Mouse (Mus musculus) cerebellum, postnatal 10 days (tissue): ENCODE results near the gene Rhog.

Source experiments
- DNase-seq, 2 experiments: peaks; one replicate each; pipeline ENCODE4 v3.0.0; 2021; ENCODE audit warnings: mixed read lengths in 2 of 2

The Rhog gene

DNA sequence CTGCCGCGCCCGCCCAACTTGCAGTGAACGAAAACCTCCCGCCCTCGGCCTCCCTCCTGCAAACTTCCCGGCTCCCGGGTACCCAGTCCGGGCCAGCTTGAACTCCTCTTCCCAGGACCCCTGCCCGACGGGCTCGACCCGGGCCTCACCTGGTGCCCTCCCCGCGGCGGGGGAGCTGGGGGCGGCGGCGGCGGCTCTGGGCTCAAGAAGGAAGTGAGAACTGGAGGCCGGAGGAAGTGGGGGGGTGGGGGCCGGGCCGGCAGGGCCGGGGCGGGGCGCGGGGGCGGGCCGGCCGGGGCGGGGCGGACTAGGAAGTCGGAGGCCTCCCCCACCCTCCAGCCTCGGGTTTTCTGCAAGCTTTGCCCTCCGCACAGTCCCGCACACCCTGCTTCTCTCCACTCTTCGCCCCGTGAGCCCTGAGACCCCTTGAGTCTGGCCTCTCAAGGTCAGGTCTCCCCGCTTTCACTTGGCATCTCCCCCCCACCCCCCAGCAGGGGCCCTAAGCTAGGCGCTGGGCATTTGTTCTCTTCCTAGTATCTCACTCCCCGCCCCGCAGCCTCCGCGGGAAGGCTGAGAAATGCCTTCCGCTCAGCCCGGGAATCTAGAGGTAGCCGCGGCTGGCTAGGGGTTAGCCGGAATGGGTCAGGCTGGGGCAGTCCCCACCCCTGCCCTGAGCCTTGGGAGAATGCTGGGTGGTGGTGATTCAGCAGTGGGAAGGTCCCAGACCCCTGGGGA, 5.8 kb downstream of the Rhog start:
- DNase-seq: peak; percentile 77 to 84

DNA sequence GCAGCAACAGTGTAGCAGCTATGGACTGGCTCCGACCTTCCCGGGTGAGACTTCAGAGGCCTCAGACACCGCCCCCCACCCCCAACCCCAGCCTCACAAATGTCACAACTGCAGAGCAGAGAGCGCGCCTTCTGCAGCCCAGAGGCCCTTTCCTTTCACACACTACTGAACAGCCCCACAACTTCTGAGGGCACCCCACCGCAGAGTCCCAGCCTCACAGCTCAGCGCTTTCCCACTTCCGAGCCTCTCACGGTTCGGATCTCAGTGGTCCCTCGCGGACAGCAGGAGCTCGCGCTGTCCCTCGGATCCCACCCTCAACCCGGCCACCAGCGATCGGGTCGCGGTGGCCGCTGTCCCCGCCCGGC, 6.3 kb downstream of the Rhog start:
- DNase-seq: peak; percentile 55 to 56

DNA sequence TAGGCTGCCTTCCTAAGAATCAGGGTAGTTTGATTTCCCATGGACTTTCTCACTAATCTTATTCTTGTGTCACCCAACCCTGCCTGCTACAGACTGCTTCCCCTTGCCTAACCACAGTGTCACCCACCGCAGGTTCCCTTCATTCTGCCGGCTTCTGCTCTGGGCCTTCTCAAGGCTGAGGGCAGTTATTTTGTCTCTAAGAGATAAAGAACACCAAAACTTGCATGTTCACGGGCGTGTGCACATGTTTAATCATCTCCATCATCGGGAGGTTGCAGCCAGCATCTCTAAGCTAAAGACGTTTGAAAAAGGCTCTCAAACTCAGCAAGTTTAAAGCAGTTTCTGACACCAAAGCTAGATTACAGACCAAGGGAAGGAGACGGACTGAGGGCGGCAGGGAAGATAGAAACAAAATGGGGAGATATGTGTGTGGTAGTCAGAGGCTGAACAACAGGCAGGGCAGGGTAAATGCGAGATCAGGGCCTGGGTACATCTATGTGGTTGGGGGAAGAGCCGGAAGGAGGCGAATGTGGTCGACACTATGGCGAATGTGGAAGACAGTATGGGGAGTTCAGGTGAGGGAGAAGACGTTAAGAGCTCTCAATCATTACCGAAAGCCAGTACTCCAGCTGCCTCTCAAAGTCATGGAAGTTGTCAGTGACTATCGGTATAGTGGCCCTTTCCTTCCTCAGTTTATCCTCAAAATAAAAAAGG, 7.0 kb downstream of the Rhog start:
- no peak for DNase-seq

DNA sequence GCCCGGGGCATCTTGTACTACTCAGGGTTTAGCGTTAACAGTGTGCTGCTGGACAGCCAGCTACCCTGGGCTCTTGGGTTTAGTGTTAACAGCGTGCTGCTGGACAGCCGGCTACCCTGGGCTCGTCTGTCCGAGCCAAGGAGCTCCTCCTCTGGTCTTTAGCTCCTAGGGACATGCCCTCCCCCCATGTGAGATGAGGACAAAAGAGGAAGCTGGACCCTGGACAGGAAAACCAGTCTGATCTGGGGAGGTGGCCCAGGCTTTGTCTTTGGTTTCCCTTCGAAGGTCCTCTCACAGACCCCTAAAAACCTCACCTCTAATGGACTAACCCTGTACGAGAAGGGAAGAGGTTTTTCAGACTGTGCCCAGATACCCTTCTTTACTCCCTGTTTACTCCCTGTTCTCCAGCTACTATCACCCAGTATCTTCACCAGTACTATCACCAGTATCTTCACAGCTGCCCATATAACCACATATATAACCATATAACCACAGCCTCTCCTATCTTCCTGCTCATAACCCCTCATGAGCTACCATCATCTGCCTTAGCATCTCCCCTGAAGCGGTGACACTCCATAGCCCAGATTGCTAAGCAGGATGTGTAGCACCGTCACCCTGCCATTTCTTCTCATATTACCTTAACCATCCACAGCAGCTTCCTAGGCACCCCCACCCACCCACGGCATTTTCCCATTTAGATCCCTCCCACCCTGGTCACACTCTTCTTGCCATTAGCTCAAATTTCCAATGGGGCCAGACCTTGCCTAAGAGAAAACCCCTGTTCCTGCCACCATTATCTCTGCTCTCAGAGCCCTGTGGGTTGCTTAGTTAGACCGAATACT, 8.7 kb downstream of the Rhog start:
- no peak for DNase-seq

DNA sequence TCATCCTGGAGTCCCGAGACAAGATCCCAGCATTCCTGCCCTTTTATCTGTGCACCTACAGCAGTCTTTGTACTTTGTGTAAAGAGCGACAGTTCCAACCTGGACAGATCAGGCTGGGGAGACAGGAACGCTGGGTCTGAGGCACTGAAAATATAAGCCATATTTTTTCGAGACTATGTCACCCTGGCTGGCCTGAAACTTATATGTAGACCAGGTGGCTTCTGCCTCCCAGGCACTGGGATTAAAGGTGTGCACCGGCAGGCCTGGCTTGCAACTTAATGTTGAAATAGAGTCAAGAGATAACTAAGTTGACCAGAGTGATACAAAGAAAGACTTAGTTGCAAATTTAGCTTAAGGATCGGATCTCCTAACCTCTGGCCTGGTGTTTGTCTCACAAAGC, 9.6 kb downstream of the Rhog start:
- DNase-seq: no peak

DNA sequence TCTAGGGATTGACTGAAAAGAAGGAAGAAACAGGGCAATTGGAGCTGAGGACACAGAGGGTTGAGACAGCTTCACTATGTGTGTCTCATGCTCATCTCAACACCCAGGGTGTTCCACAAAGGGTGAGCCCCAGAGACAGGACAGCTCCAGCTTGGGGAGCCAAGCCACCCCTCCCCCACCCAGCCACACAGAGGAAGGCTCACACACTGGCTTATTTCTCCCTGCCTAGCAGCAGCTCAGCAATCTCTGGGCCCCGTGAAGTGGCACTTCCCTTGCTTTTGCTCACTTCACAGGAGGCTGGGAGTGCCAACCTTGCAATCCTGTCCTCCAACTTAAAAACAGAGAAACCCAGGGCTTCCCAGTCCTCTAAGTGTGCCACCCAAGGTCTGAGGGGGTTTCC, 10.1 kb downstream of the Rhog start:
- DNase-seq: peak; percentile 42 to 59

DNA sequence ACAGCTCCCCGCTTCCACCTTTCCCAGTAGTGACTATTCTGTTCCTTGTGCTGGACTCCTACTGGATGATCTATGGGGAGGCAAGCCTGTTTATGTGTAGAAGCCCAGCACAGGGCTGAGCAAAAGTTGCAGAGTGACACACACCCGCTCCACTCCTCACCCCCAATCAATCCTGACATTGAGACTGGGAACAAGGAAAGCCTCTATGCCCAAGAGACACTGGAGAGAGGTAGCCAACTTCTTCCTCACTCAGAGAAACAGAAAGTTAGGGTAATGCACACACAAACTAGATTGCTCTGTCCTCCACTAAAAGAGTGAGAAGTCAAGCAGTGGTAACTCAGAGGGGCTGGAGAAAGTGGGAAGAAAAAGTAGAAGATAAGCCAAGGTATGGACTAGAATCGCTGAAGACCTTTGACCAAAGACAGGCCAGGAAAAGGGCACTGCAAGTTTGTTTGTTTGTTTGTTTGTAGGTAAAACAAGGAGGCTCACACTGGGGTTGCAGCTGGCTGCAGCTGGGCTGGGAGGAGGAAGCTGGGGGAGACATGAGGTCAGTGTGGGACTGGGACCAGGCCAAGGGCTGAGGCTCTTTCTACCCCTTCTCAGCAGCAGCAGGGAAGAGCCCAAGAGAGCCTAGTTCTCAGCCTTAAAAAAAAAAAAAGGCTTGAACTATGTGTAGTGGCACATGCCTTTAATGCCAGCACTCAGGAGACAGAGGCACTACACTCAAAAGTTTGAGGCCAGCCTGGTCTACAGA, 10.9 kb downstream of the Rhog start:
- no peak for DNase-seq

DNA sequence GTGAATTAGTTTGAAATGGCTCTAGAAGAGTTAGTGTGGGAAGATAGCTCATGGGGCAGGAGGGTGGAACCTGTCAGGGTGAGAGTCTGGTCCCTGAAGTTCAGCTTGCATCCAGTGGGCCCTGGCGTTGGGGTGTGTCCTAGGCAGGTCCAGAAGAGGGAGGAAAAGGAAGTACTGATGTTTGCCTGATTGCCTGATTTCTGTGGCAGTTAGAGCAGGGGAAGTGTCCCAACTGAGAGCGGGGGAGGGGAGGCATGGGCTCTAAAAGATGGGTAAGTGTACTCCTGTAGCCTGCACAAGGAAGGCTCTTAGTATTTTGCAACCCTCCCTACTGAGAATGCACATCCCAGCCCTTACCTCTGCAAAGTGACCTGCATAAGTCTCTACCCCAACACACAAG, 12.0 kb downstream of the Rhog start:
- peak in 1 of 2 experiments; percentile 25 for DNase-seq

DNA sequence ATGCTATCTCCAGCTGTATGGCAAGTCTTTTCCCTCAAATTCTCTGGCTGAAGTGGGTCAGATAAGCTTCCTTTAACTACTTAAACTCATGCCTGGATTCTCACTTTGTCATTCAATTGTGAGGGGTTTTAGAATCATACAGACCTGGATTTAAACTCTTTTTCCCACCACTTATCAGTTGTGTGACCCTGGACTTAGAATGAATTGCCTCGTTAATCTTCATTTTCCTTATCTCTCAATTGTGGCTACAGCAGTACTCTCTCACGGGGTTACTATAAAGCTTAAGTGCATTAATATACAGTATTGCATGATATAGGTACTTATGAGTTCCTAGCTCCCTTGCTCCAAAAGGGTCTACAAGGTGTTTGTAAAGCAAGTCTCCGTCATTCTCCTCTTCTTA, 12.9 kb downstream of the Rhog start:
- no peak for DNase-seq

DNA sequence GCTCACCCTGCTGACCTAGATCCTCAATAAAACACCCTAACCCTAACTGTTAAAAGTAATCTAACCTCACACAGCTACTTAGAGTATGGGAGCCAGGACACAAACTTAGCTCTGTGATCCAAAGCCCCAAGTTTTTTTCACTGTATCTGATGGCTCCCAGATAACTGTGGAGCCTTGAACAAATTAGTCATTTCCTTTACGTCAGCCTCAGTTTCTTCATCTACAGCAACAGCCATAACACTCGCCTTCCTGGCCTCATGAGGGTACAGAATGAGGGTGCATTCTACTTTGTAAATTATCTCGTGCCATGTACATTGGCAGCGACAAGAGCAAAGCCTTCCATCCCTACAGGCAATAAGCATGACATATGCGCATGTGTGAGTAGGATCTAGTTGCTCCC, 13.5 kb downstream of the Rhog start:
- DNase-seq: no peak

DNA sequence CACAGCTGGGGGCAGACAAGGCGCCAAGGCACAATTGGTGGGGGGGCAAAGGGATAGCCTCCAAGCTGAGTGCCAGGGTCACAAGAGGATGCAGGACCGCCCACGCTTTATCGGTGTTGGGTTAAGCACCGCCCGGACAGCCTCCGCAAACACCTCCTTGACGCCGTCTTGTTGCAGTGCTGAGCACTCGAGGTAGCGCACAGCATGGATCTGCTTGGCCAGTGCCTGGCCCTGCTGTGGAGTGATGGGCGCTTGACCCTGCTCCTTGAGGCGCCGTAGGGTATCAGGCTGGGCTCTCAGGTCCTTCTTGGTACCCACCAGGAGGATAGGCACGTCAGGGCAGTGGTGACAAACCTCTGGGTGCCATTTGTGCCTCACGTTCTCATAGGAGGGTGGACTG, 16.3 kb downstream of the Rhog start:
- DNase-seq: no peak

DNA sequence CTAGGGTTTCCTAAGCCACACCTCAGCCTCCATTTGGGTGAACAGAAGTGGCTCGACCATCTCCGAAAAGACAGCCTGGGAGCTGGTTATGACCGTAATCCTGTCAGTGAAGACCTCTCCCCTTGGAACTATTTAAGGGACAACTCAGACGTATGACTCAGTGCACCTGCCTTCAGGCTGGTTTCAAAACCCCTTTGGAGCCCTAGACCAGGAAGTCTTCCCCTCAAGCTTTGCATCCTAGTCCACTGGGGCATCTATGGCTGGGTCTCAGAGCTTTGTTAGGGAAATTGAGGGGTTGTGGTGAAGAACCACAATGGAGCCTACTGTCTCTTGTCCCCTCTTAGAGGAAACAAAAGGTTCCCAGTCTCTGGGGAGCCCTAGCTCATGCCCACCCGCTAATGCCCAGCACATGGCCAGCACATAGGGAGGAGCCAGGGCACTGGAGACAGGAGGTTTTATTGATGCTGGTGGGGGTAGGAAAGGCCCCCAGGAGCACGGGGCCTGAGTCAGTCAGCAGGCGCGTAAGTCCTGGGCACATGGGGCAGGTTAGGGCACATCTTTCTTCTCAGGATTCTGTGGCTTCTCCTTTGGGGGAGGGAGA, 17.1 kb downstream of the Rhog start:
- DNase-seq: no peak

DNA sequence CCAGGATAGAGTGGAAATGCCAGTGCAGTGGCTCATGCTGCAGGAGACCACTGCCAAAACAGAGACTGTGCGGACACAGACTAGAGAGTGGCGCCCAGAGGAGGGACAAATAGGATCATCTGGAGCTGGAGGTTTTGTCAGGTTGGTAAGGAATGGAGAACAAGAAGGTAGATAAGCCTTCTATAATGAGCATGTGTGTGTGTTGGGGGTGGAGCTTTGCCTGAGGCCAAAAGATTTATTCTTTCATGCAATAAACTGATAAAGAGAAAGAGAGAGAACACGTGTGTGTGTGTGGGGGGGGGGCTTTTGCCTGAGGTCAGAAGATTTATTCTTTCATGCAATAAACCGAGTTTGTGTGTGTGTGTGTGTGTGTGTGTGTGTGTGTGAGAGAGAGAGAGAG, 22.8 kb downstream of the Rhog start:
- no peak for DNase-seq

DNA sequence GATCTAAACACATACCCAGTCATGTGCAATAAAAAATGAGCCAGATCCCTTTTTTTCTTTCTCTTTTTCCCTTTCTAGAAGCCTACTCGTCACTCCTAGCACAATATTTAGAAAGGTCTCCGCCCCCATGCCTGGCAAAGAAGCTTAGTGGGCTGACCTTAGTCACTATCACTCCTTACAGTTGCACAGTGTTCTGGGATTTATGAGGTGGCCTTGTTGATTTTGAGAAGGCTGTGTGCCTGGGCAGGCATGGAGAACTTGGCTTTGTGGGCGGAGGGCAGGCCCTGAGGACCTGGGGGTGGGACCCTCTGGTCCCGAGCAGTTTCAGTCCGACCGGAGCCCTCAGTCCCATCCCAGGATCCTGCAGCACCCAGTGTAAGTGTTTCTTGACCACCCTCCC, 26.0 kb downstream of the Rhog start:
- DNase-seq: no peak

DNA sequence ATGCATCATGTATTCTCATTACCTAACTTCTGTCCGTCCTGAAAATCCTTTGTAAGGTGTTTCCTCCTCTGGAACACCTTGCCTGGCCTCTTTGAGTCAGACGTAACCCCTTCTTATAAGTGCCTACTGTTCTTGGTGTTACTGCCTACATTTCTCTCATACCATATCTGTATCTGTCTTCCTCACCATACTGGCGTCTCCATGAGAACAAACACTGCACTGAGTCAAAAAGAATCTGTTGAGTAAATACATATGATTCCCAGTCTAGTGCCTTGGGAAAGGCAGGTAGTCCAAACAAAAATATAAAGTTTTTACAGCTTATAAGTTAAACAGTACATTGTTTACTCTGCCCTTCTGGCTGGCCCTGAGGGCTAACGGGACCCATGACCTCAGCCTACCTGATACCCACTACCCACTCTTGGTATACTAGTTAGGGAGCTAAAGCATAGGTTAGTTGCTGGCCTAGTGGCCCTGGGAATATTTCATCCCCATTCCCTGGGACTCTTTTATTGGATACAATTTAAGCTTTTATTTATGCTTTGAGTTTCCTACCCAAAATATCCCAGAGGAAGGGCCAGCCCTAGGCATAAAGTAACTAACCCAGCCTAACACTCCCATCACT, 27.7 kb downstream of the Rhog start:
- DNase-seq: no peak

DNA sequence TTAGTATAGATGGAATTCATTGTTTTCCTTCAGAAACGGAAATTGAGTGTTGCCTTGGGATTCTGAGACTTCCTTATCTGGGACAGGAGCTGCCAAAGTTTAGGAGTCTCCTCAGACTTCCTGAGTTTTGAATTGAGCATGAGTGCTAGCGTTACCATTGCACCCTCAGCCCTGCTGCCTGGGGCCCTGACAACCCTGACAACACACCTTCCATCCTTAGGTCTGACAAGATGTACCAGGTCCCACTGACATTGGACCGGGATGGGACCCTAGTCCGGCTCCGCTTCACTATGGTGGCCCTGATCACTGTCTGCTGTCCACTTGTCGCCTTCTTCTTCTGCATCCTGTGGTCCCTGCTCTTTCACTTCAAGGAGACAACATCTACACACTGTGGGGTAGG, 29.8 kb downstream of the Rhog start:
- DNase-seq: no peak

DNA sequence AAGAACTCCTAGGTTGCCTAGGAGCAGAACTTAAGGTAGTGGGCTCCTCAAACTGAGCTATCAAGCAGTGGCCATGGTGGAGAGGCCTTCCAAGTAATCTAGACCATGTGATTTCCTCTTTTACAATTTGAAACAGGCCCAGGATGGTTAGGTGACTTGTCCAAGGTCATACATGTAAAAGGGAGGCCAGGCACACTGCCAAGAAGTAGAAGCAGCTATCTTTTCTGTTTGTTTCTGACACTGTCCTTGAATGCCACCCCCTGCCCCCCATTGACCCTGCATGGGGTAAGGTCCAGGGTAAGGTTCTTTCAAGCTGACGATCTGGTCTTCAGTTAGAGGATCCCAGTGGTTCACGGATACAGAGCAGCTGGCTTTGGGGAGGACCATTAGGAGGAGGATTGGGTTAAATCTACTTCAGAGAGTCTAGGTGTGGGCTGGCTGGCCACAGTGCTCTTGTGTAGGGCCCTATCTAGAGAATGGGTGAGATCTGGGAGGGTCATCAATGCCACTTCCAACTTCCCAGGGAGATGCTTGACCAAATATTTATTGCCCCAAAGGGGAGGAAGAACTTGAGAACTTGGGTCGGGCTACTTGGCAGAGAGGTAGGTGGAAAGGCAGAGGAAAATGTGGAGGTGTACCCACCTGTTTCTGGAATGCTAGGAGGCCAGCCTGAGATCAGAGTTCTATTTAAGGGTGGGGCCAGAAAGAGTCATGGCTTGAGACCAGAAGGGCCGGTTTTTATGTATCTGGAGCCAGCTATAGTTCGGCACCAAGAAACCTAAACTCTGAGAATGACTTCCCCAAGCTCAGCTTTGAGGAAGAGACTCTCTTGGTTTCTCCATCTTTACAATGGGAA, 31.7 kb downstream of the Rhog start:
- DNase-seq: peak in 1 of 2 experiments; percentile 30

DNA sequence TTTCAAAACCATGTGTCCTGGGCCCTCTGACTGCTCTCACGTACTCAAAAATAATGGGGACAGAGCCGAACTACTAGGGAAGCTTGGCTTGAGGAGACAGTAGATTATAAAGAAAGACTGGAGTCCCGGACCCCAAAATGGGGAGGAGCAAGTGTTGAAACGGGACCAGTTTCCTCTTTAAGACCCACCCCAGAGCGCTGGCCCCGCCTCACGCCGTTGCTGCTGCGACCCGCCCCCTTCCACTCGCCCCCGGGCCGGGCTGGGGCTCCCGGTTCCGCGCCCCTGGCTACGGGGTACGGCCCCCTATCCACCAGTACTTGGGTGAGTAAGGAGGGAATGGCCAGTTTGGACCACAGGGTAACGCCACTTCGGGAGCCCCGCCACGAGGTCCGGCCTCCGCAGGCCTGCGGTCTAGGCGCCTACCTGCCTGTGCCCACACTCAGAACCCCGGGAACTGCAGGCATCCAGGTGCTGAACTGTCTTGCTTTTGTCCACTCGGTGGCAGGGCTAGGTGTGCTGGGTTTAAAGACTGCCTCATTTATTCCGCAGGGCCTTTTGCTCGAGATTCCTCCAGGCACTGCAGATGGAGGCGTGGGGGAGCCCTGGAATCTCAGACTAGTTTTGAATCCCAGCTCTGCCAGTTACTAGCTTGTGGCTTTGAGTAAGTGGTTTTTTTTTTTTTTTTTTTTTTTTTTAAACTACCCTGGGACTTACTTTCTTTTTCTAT, 32.9 kb downstream of the Rhog start:
- DNase-seq: peak; percentile 71 to 80

DNA sequence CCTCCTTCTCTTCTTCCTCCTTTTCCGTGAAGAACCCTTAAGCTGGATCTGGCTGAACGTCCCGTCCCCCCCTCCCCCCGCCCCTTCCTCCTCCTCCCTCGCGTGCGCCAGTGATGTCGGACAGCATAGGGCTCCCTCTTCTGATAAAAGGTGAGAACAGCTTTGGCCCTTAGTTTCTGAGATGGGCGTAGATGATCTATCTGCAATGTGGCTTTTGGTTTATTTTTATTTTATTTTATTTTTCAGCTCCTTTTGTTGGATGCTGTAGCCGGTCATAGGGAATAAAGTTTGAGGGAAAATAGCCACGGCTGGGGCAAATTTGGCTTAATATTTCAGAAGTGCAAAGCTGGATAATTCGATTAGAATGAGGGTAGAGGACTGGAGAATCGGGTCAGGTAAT, 33.5 kb downstream of the Rhog start:
- peak; percentile 75 for DNase-seq

DNA sequence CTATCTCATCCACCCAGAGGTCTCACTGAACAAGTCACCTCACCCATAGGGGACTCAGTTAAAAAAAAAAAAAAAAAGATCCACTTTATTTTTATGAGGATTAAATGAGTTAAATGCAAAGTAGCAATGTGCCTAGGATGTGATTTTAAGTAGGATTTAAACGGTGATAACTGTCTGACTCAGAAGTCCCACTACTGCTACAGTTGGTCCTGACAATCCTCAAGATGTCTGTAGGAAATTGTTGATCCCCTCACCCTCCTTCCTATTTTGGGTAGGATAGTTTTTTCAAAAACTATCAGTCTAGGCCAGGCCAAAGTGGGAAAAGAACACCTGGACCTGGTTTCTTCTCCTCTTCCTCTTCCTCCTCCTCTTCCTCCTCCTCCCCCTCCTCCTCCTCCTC, 34.0 kb downstream of the Rhog start:
- DNase-seq: no peak
